Mouse (Mus musculus) brain, adult 10 weeks (tissue): ENCODE data around the gene Olfr270. TPM values are rescaled to one million over a fixed set of nuclear protein-coding genes. Genes with fewer than 3 reads are reported as not detected.

Experiments
- polyA plus RNA-seq: library from polyadenylated mRNA; stranded (reverse); fragments of 350-450 nt; fragmentation: Illumina TruSeq; extraction: RNeasy Lipid Tissue Mini Kit (QIAGEN cat#74804); gene quantifications from one replicate; pipeline ENCODE4 v1.2.3, GENCODE M21; 2015; ENCODE audit warnings: low read depth, low replicate concordance

The Olfr270 gene
- polyA plus RNA-seq = not detected

DNA sequence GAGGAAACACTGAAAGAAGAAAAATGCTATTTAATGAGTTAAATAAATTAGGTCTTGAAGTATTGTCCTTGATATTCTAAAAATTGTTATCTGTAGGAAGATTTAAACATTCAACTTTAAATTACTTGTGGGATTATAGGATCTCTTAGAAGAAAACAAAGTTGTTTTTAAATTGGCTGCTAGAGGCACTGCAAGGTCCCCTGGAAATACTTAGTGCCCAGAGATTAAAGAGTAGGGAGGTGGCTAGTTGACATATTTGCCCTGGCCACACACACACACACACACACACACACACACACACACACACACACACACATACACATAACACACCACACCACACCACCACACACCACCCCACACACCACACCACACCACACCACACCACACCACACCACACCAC, at the start of gene Olfr270:
Gene Olfr270 (plus strand): TSS at position 301 of the 400 bp plus-strand sequence.

DNA sequence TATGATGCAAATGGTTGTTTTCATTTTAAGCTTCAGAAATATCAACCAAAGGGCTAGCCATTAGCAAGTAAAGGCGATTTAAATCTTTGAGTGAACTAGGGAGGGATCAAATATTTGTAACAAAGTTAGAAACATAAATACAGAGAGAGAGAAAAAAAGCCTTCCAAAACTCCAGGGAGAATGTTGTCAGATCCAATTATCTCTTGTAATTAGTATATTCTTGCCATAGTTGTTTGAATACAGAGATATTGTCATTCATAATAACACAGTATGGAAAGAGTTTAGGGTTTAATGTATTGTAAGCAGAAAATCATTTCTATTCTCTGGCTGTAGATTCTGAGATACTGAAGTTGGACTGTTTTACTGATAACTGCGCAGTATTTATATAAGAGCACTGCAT, 45.3 kb upstream of the Olfr270 start, which contains the start of gene Olfr272:
Gene Olfr272 (minus strand): TSS at position 101 of the 400 bp plus-strand sequence.

GRCm38 (mm10) chr4:52989248-52989647, 24.9 kb downstream of the Olfr270 start, which contains the start of gene Nipsnap3a:
Nipsnap3a (plus strand) TSS chr4:52989272.

DNA sequence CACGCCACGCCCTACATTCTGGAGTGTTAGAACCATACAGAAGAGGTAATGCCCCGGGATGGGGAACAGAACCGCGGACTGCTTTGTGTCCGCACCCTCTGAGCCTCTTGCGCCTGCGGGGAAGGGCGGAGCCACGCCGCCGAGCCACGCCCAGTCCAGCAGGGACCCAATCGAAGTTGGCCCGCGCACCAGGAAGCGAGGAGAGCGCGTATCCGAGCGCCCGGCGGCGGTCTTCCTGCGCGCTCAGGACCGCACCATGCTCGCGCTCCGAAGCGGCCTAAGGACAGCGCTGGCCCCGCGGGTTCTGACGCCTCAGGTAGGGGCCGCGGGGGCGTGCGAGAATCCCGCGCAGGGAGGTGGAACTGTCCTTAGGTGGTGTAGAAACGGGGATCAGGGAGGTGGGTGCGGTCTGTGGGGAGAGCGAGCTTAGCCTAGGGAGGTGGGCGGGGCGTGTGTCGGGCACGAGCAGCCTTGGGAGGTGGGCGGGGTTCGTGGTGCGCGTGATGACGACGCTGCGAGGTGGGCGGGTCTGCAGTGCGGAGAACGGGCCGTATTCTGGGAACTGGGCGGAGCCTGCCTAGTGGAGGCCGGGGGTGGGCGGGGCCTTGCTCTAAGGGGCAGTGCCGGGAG, 47.5 kb downstream of the Olfr270 start, which contains the start of gene Nipsnap3b:
Gene Nipsnap3b (plus strand): TSS at position 149 of the 630 bp plus-strand sequence.

Other genes with a start within 250 kb of the Olfr270 start
- not detected for gene Olfr275, start 149.9 kb upstream of the Olfr270 start, polyA plus RNA-seq
- not detected for gene Olfr273, start 105.3 kb upstream of the Olfr270 start, polyA plus RNA-seq
- not detected for gene Olfr272, start 45.4 kb upstream of the Olfr270 start, polyA plus RNA-seq
- gene Nipsnap3a, start 24.7 kb downstream of the Olfr270 start, polyA plus RNA-seq = not detected
- 18.1 TPM for gene Nipsnap3b, start 47.3 kb downstream of the Olfr270 start, polyA plus RNA-seq
- gene Abca1, start 195.3 kb downstream of the Olfr270 start, polyA plus RNA-seq = 11.0 TPM